Mouse (Mus musculus) neural tube, embryonic 13.5 days (tissue): Measurements from ENCODE around the gene Ncapd3. TPM values are rescaled to one million over a fixed set of nuclear protein-coding genes. Genes with fewer than 3 reads are reported as not detected.

ENCODE experiments used
- ATAC-seq: fragments of 200-750 bp; cut with Nextera tagmentation; 2 replicates; pipeline ENCODE4 v1.8.0; 2017; ENCODE audit warnings: low read depth, mild to moderate bottlenecking, moderate TSS enrichment, moderate library complexity
- H3K27ac ChIP-seq: fragments of 300-500 bp; sonication (generic); replicated peaks from 2 replicates; pipeline ENCODE4 v1.5.1; 2015; ENCODE audit warnings: moderate library complexity, mild to moderate bottlenecking, inconsistent platforms
- H3K27me3 ChIP-seq: fragments of 300-500 bp; sonication (generic); 2 replicates; pipeline ENCODE4 v1.6.1; 2015; ENCODE audit warnings: mild to moderate bottlenecking, inconsistent platforms
- H3K36me3 ChIP-seq: fragments of 300-500 bp; sonication (generic); 2 replicates; pipeline ENCODE4 v1.6.1; 2015; ENCODE audit warnings: mild to moderate bottlenecking, inconsistent platforms
- H3K4me1 ChIP-seq: fragments of 300-500 bp; sonication (generic); replicated peaks from 2 replicates; pipeline ENCODE4 v1.6.1; 2015; ENCODE audit warnings: inconsistent platforms
- H3K4me2 ChIP-seq: fragments of 300-500 bp; sonication (generic); 2 replicates; pipeline ENCODE4 v1.6.1; 2015; ENCODE audit warnings: inconsistent platforms, mild to moderate bottlenecking, moderate library complexity
- H3K4me3 ChIP-seq: fragments of 300-500 bp; sonication (generic); 2 replicates; pipeline ENCODE4 v1.5.1; 2015; ENCODE audit warnings: mild to moderate bottlenecking, inconsistent platforms
- H3K9ac ChIP-seq: fragments of 300-500 bp; sonication (generic); 2 replicates; pipeline ENCODE4 v1.6.1; 2015; ENCODE audit warnings: moderate library complexity, mild to moderate bottlenecking, inconsistent platforms
- H3K9me3 ChIP-seq: fragments of 300-500 bp; sonication (generic); 2 replicates; pipeline ENCODE4 v1.6.1; 2016; ENCODE audit warnings: inconsistent platforms
- WGBS: fragments of 180-500 bp; shearing (Covaris S2); methylation state at CpG from one replicate; pipeline ENCODE4 v1.1.7; 2015; 5-methylcytosine and 5-hydroxymethylcytosine counted together
- polyA plus RNA-seq: library from polyadenylated mRNA; unstranded; fragments of >200 nt; fragmentation: Nextera tagmentation; extraction: Ambion mirVana; gene quantifications from 2 replicates; pipeline ENCODE4 v1.2.1, GENCODE M21; 2015

Gene Ncapd3
- polyA plus RNA-seq, 1 experiment from 2014 or later, result 13.6 TPM

DNA sequence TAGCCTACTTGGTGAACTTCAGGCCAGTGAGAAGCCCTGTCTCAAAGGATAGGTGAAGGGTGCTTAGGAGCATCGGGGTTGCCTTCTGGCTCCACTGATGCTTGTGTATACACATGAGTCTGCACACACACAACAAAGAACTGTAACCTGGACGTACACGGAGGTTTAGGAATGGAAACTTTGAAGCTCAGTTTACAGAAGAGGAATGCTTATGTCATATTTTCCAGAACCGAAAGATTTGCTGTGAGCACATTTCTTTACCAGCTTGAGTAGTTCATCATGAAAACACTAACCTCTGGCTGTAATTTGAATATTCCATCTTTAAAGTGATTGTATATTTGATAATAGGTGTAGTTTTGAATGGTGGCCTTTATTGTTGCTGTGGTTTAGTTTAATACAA is 40.9 kb downstream of the Ncapd3 start:
- 99% methylated on average over 4 of the region's 4 CpGs for WGBS
- no peak overlapping the region for H3K27ac ChIP-seq
- H3K4me3 ChIP-seq, result no peak overlapping the region
- no peaks in the 10 kb centered on the region for H3K4me1 ChIP-seq
- peaks cover 75% of the 10 kb centered on the region for H3K36me3 ChIP-seq
- H3K9me3 ChIP-seq, result no peaks in the 10 kb centered on the region
- ATAC-seq, result no peak
- no peak overlapping the region for H3K4me2 ChIP-seq
- H3K27me3 ChIP-seq, result no peaks in the 10 kb centered on the region
- H3K9ac ChIP-seq, result no peak overlapping the region

DNA sequence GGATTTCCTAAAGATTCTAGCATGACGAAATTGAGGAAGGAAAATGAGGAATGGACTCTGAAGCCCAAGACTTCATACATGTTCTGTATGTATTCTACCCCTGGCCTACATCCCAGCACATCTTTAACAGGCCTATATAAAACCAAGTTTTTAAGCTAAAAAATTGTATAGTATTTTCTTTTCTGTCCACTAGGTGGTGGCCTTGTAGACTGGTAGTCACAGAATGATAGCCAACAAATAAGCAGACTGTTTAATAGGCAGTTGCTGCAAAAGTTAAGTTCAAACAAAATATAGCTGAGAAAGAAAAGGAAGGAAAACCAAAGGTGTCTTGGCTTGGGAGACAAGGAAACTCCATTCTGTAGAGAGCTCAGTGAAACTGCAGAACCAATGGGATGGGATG is 44.7 kb downstream of the Ncapd3 start:
- Histone ChIP-seq H3K9me3 (no peaks in the 10 kb centered on the region), H3K4me3 (no peak overlapping the region), H3K4me2 (no peak overlapping the region), H3K4me1 (no peaks in the 10 kb centered on the region), H3K9ac (no peak overlapping the region), H3K36me3 (peaks cover 59% of the 10 kb centered on the region), H3K27me3 (no peaks in the 10 kb centered on the region), H3K27ac (no peak overlapping the region)
- no peak for ATAC-seq
- 83% methylated on average over 1 of the region's 1 CpGs for WGBS

DNA sequence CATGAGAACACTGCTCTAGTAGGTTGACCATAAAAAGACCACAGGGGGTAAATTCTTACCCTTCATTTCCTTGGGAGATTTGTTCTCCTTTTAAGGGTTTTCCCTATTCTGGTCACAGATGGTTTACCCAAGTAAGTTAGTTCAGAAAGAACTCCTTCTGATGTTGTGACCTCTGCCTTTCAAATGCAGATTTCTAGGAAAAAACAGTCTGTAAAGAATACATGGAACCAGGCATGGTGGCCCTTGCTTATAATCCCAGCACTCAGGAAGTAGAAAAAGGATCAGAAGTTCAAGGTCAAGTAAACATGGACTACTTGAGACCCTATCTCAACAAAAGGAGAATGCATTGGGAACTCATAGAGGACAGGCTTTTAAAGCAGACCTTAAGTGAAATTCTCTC is 45.8 kb downstream of the Ncapd3 start:
- Histone ChIP-seq H3K9me3 (no peaks in the 10 kb centered on the region), H3K9ac (no peak overlapping the region), H3K27ac (no peak overlapping the region), H3K27me3 (no peaks in the 10 kb centered on the region), H3K4me2 (no peak overlapping the region), H3K4me1 (no peaks in the 10 kb centered on the region), H3K36me3 (peaks cover 58% of the 10 kb centered on the region), H3K4me3 (no peak overlapping the region)
- no peak for ATAC-seq

DNA sequence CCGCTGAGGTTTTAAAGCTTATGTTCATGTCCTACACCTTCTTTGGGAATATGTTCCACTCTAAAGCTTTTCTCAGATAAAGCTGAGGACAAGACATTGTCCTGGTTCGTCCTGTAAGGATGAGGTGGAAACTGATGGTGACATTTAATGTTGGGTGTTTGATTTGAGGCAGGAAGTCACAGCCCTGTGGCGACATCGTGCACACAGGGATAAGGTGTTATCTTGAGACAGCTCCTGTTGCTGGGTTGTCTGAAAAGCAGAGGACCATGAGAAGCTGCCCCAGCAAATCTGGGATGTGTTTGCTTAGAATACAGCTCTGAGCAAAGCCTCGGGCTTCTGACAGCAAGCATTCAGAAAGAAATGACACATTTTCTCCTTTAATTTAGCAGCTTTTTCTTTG is 56.3 kb downstream of the Ncapd3 start:
- Histone ChIP-seq H3K9ac (no peak overlapping the region), H3K4me1 (no peaks in the 10 kb centered on the region), H3K9me3 (no peaks in the 10 kb centered on the region), H3K4me3 (no peak overlapping the region), H3K27me3 (no peaks in the 10 kb centered on the region), H3K27ac (no peak overlapping the region), H3K36me3 (peaks cover 92% of the 10 kb centered on the region), H3K4me2 (no peak overlapping the region)
- ATAC-seq, result no peak
- WGBS, result 92% methylated on average over 5 of the region's 5 CpGs

DNA sequence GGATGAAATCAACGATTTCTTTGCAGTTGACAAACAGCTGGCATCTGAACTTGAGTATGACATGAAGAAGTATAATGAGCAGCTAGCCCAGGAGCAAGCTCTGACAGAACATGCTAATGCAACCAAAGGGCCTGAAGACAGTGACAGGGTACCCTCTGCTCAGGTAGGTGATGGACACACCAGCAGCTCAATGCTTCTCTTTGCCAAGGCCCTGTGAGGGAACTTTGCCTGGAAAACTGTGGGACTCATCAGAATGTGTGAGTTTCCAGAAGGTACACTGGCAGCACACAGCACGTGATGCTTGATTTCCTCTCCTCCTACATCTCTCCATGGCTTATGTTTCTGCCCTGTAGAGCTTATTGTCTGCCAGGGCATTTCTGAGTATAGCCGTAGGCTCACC is 57.4 kb downstream of the Ncapd3 start:
- H3K27ac ChIP-seq, result no peak overlapping the region
- H3K4me2 ChIP-seq, result no peak overlapping the region
- no peaks in the 10 kb centered on the region for H3K9me3 ChIP-seq
- peaks cover 98% of the 10 kb centered on the region for H3K36me3 ChIP-seq
- H3K4me3 ChIP-seq, result no peak overlapping the region
- no peaks in the 10 kb centered on the region for H3K27me3 ChIP-seq
- ATAC-seq, result no peak
- H3K9ac ChIP-seq, result no peak overlapping the region
- no peaks in the 10 kb centered on the region for H3K4me1 ChIP-seq
- WGBS, result 96% methylated on average over 3 of the region's 3 CpGs

DNA sequence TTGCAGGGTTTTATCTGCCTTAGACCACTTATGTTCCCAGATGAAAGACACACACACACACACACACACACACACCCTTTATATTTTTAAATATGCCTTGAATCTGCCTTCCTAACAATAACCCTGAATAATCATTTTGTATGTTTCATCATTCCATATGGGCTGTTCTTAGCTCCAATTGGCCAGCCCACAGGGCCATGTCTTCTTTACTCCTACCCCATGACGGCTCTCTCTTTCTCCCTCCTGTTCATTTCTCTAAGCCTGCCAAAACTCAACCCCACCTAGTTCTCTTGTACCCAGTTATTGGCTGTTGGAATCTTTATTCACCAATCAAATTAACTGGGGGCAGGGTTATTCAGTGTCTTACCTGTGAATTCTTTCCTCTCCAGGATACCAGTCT is 60.2 kb downstream of the Ncapd3 start:
- no peak for ATAC-seq
- no peaks in the 10 kb centered on the region for H3K9me3 ChIP-seq
- H3K4me3 ChIP-seq, result no peak overlapping the region
- H3K27ac ChIP-seq, result no peak overlapping the region
- H3K9ac ChIP-seq, result no peak overlapping the region
- 100% methylated on average over 1 of the region's 1 CpGs for WGBS
- H3K4me2 ChIP-seq, result no peak overlapping the region
- peaks cover 94% of the 10 kb centered on the region for H3K36me3 ChIP-seq
- H3K4me1 ChIP-seq, result no peaks in the 10 kb centered on the region
- H3K27me3 ChIP-seq, result no peaks in the 10 kb centered on the region

DNA sequence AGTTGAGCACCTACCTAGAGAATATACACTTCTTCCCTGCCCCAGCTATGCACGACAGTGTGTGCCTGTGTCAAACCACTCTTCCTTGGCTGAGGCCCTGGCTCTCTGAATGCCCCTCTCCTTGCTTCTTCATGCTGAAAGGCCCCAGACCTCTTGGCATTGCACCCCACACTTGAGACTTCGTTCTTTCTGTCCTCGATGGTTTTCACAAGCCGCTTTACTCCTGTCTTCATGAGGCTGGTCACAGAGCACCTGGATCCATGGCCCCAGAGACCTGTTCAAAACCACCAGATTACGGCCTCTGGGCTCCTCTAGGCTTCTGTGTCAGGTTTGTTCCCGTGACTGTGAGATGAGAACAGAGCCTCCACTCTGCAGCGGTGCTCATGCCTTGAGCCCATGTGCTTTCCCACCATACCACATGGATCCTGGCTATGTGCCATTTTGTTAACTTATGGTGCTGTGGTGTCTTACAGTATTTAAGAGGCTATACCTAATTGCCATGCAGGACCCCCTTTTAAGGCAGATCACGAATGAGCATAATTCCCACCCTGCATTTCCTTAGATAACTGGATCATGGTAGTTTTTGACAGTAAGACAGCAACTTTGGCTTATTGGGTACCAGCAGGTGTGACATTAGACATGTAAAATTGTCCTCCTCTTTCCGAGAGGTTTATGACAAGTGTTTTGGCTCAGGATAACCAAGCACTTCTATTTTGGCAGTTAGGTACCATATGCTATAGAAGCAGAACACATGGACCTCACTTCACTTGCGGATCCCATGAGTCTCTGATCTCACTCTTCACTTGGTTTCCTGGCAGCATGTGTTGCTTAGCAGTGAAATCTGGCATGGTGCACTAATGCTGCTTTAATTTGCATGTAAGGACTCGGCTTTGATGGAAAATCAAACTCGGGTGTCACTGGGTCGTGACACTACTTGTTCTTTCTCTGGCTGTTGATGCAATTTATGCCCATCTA is 61.1 kb downstream of the Ncapd3 start:
- no peak overlapping the region for H3K4me3 ChIP-seq
- no peak overlapping the region for H3K27ac ChIP-seq
- no peak overlapping the region for H3K9ac ChIP-seq
- H3K9me3 ChIP-seq, result no peaks in the 10 kb centered on the region
- H3K4me2 ChIP-seq, result no peak overlapping the region
- no peak for ATAC-seq
- H3K4me1 ChIP-seq, result no peaks in the 10 kb centered on the region
- H3K27me3 ChIP-seq, result no peaks in the 10 kb centered on the region
- WGBS, result 86% methylated on average over 13 of the region's 13 CpGs
- peaks cover 94% of the 10 kb centered on the region for H3K36me3 ChIP-seq

DNA sequence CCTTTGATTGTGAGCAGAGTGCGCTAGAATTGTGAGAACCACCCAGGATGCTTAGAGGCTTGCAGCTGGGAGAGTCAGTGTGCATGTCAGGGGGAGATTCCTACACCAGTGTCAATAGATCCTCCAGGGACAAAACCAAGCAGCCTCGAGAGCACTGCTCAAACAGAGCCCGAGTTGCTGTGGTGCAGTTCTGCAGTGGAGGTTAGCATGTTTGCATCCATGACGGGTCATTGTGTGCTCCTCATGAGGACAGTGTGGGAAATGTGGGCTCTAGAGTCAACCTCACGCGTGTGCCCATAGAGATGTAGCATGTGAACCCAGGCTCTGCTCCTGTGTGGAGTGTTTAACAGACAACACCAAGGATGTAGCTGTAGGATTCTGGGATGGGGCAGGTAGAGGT is 62.9 kb downstream of the Ncapd3 start:
- Histone ChIP-seq H3K27me3 (no peaks in the 10 kb centered on the region), H3K4me1 (0 out of 2 replicates have a peak, but pooled peaks cover 1% of the 10 kb centered on the region), H3K4me3 (no peak overlapping the region), H3K9me3 (no peaks in the 10 kb centered on the region), H3K27ac (no peak overlapping the region), H3K9ac (no peak overlapping the region), H3K4me2 (no peak overlapping the region), H3K36me3 (peaks cover 90% of the 10 kb centered on the region)
- 88% methylated on average over 6 of the region's 6 CpGs for WGBS
- ATAC-seq, result no peak

DNA sequence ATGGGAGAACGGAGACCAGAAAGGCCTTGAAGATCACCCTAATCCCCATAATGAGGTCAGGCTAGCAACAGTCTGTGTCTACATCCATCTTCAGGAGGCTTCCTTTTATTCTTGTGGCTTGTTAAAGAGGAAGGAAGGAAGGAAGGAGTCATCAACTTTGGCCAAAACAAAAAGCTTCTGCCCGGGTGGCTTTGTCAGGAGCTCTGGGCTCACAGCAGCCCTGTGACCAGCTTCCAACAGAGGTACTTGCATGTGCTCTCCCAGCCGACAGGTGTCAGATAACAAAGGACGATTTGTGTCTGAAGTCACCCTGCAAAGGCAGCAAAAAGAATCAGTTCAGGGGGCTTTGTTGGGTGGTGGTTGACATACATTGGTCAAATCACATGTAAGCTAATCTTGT is 68.1 kb downstream of the Ncapd3 start:
- no peak overlapping the region for H3K4me2 ChIP-seq
- H3K9ac ChIP-seq, result no peak overlapping the region
- ATAC-seq, result no peak
- no peak overlapping the region for H3K4me3 ChIP-seq
- H3K4me1 ChIP-seq, result 0 out of 2 replicates have a peak, but pooled peaks cover 4% of the 10 kb centered on the region
- peaks cover 92% of the 10 kb centered on the region for H3K36me3 ChIP-seq
- H3K27me3 ChIP-seq, result no peaks in the 10 kb centered on the region
- 23% methylated on average over 4 of the region's 4 CpGs for WGBS
- no peaks in the 10 kb centered on the region for H3K9me3 ChIP-seq
- no peak overlapping the region for H3K27ac ChIP-seq

DNA sequence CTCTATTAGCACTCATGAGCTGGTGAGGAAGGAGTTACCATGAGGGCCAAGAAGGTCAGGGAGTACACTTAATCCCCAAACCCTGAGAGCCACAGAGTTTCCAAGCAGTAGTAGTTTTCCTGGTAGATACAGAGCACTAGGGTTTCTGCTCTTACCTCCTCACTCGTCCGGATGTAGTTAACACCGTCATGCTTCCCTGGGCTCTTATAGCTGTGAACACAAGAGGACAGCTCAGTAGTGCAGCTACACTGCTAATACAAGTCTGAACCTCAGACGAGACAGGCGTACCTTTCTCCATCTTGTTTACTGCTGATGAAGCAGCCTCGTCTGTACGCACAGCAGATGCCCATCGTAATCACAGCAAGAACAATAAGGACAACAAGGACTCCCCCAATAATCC is 68.6 kb downstream of the Ncapd3 start:
- Histone ChIP-seq H3K36me3 (peaks cover 92% of the 10 kb centered on the region), H3K4me2 (no peak overlapping the region), H3K9ac (no peak overlapping the region), H3K4me1 (0 out of 2 replicates have a peak, but pooled peaks cover 4% of the 10 kb centered on the region), H3K27ac (no peak overlapping the region), H3K27me3 (no peaks in the 10 kb centered on the region), H3K4me3 (no peak overlapping the region), H3K9me3 (no peaks in the 10 kb centered on the region)
- no peak for ATAC-seq
- 85% methylated on average over 8 of the region's 8 CpGs for WGBS

DNA sequence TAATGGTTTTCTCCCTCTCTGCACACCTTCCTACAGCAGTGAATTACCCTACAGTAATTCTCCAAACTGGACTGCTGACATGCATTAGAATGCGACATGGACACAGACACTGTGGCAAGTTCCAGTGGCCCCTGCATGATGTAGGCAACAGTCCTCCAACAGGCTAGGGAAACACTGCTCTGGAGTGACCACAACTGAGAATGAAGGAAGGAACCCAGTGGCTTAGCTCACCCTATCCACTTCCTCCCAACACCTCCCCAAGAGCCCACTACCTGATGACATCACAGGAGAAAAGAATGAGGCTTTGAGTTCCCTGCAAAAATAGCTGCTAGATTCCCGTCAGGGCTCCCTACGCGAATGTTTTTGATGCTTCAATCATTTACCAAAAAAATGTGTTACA is 69.5 kb downstream of the Ncapd3 start:
- ATAC-seq, result no peak
- H3K4me3 ChIP-seq, result no peak overlapping the region
- peaks cover 93% of the 10 kb centered on the region for H3K36me3 ChIP-seq
- no peak overlapping the region for H3K9ac ChIP-seq
- 88% methylated on average over 4 of the region's 4 CpGs for WGBS
- 0 out of 2 replicates have a peak, but pooled peaks cover 4% of the 10 kb centered on the region for H3K4me1 ChIP-seq
- no peaks in the 10 kb centered on the region for H3K9me3 ChIP-seq
- no peak overlapping the region for H3K4me2 ChIP-seq
- H3K27ac ChIP-seq, result no peak overlapping the region
- H3K27me3 ChIP-seq, result no peaks in the 10 kb centered on the region

DNA sequence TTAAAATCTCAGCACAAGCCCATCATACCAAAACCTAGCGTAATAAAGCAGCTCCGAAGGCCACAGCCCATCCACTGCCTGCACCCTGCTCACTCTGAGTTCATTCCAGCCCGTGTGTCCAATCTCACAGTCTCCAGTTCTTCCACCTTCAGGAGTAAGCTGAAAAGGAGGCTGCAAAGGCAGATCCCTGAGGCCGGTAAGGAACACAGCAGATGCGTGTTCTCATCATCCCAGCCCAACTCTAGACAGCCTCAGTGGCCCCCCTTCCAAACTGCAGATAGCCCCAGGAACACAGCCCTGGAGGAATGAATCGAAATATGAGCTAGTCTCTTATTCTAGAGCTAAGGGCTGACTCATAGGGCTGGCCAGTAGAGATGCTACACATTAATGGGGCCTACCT is 71.5 kb downstream of the Ncapd3 start:
- Histone ChIP-seq H3K4me2 (no peak overlapping the region), H3K4me1 (peaks cover 6% of the 10 kb centered on the region; the same call in 1 of the 2 replicates), H3K27me3 (no peaks in the 10 kb centered on the region), H3K9me3 (no peaks in the 10 kb centered on the region), H3K27ac (no peak overlapping the region), H3K4me3 (no peak overlapping the region), H3K9ac (no peak overlapping the region), H3K36me3 (peaks cover 87% of the 10 kb centered on the region)
- ATAC-seq, result no peak
- 93% methylated on average over 6 of the region's 6 CpGs for WGBS

DNA sequence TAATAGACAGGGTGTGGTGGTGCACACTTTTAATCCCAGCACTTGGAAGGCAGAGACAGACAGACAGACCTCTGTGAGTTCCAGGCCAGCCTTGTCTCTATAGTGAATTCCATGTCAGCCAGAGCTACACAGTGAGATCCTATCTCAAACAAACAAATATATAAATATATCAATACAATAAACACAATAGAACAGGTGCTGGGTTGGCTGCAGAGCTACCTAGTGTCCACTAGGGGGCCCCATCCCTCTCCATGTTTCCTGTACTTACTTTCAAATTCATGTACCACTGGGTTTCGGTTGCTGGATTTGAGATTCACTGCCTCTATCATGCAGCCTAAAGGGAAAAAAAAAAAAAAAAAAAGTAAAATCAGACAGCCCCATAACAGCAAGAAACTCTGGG is 76.1 kb downstream of the Ncapd3 start:
- peaks cover 27% of the 10 kb centered on the region for H3K4me1 ChIP-seq
- peak; percentile 55; the same call in 1 of the 2 replicates for ATAC-seq
- H3K27ac ChIP-seq, result no peak overlapping the region
- H3K27me3 ChIP-seq, result no peaks in the 10 kb centered on the region
- no peak overlapping the region for H3K4me2 ChIP-seq
- H3K9ac ChIP-seq, result no peak overlapping the region
- H3K36me3 ChIP-seq, result peaks cover 44% of the 10 kb centered on the region
- WGBS, result 38% methylated on average over 1 of the region's 1 CpGs
- no peaks in the 10 kb centered on the region for H3K9me3 ChIP-seq
- no peak overlapping the region for H3K4me3 ChIP-seq
